Mouse (Mus musculus): ENCODE results near the gene Rnaseh2c. TPM values are rescaled to one million over a fixed set of nuclear protein-coding genes. Genes with fewer than 3 reads are reported as not detected.

Gene Rnaseh2c
- polyA plus RNA-seq, 2 experiments, result 103 to 107 TPM

DNA sequence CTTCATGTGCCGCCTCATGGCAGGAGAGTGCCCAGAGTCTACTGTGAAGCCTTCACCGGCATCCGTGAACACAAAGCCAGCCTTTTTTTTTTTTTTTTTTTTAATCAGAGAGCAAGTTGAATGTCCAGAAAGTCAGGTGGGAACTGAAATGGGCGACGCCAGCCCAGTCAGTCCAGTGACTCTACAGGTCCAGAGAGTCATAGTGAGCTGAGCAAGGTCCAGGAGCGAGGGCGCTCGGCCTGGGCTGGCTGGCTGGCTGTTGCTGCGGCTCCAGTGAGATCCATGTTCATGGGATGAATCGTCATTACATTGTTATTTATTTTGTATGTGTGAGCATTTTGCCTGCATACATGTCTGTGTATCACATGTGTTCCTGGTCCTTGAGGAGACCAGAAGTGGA, 38.9 kb upstream of the Rnaseh2c start:
- TF ChIP-seq POLR2A (IDR thresholded peaks at IDR 0.05; ENCODE audit: borderline replicate concordance, extremely low read depth, insufficient read depth, insufficient read length), result no peak
- no peak for ATAC-seq (ENCODE audit: low FRiP score, low read depth)
- 87% methylated on average over 10 of the region's 10 CpGs for WGBS

GRCm38 (mm10) chr19:5566316-5566715, 35.4 kb upstream of the Rnaseh2c start:
- 54% methylated on average over 5 of the region's 5 CpGs for WGBS
- 0 out of 2 replicates have a peak overlapping the region, but pooled peaks have one; percentile 1 for H3K4me2 ChIP-seq (replicated peaks; ENCODE audit: low read depth, low read length, severe bottlenecking)
- ATAC-seq (ENCODE audit: low FRiP score, low read depth) (no peak), DNase-seq (ENCODE audit: low spot score) (no peak)
- H3K27ac ChIP-seq (replicated peaks; ENCODE audit: low read depth, low read length), result no peak overlapping the region
- peaks cover 10% of the 10 kb centered on the region; the same call in 1 of the 2 replicates for H3K36me3 ChIP-seq (ENCODE audit: control insufficient read depth, insufficient read depth, low read length)
- TF ChIP-seq POLR2A (IDR thresholded peaks at IDR 0.05; ENCODE audit: borderline replicate concordance, extremely low read depth, insufficient read depth, insufficient read length), result no peak
- H3K4me3 ChIP-seq (replicated peaks; ENCODE audit: low read length), result no peak overlapping the region
- H3K9ac ChIP-seq (ENCODE audit: low read depth, low read length, severe bottlenecking), result no peak overlapping the region
- peaks cover 12% of the 10 kb centered on the region for H3K4me1 ChIP-seq (ENCODE audit: control insufficient read depth, insufficient read depth, low read length)
- H3K27me3 ChIP-seq (ENCODE audit: control insufficient read depth, insufficient read depth, low read length), result peaks cover 17% of the 10 kb centered on the region
- H3K9me3 ChIP-seq (ENCODE audit: control insufficient read depth, low read length), result no peaks in the 10 kb centered on the region

More for the DNA sequence above, 38.9 kb upstream of the Rnaseh2c start:
- peaks cover 52% of the 10 kb centered on the region for H3K27me3 ChIP-seq (ENCODE audit: control insufficient read depth, insufficient read depth, low read length)
- H3K27ac ChIP-seq (replicated peaks; ENCODE audit: low read depth, low read length), result no peak overlapping the region
- no peak for DNase-seq (ENCODE audit: low spot score)
- peaks cover 16% of the 10 kb centered on the region for H3K4me1 ChIP-seq (ENCODE audit: control insufficient read depth, insufficient read depth, low read length)
- no peaks in the 10 kb centered on the region for H3K36me3 ChIP-seq (ENCODE audit: control insufficient read depth, insufficient read depth, low read length)
- H3K4me2 ChIP-seq (replicated peaks; ENCODE audit: low read depth, low read length, severe bottlenecking), result no peak overlapping the region
- no peak overlapping the region for H3K4me3 ChIP-seq (replicated peaks; ENCODE audit: low read length)
- H3K9me3 ChIP-seq (ENCODE audit: control insufficient read depth, low read length), result no peaks in the 10 kb centered on the region
- no peak overlapping the region for H3K9ac ChIP-seq (ENCODE audit: low read depth, low read length, severe bottlenecking)

GRCm38 (mm10) chr19:5567180-5567533, 34.5 kb upstream of the Rnaseh2c start:
- H3K27ac ChIP-seq (replicated peaks; ENCODE audit: low read depth, low read length), result 0 out of 2 replicates have a peak overlapping the region, but pooled peaks have one; percentile 65
- WGBS, result 2% methylated on average over 26 of the region's 26 CpGs
- peaks cover 12% of the 10 kb centered on the region for H3K4me1 ChIP-seq (ENCODE audit: control insufficient read depth, insufficient read depth, low read length)
- DNase-seq (ENCODE audit: low spot score) (no peak), ATAC-seq (ENCODE audit: low FRiP score, low read depth) (peak; percentile 12)
- H3K4me2 ChIP-seq (replicated peaks; ENCODE audit: low read depth, low read length, severe bottlenecking), result peak overlapping the region; percentile 96
- H3K9me3 ChIP-seq (ENCODE audit: control insufficient read depth, low read length), result no peaks in the 10 kb centered on the region
- peak overlapping the region; percentile 75 for H3K4me3 ChIP-seq (replicated peaks; ENCODE audit: low read length)
- peaks cover 10% of the 10 kb centered on the region; the same call in 1 of the 2 replicates for H3K36me3 ChIP-seq (ENCODE audit: control insufficient read depth, insufficient read depth, low read length)
- peak overlapping the region; percentile 66 for H3K9ac ChIP-seq (ENCODE audit: low read depth, low read length, severe bottlenecking)
- H3K27me3 ChIP-seq (ENCODE audit: control insufficient read depth, insufficient read depth, low read length), result peaks cover 8% of the 10 kb centered on the region
- TF ChIP-seq POLR2A (IDR thresholded peaks at IDR 0.05; ENCODE audit: borderline replicate concordance, extremely low read depth, insufficient read depth, insufficient read length), result no peak

DNA sequence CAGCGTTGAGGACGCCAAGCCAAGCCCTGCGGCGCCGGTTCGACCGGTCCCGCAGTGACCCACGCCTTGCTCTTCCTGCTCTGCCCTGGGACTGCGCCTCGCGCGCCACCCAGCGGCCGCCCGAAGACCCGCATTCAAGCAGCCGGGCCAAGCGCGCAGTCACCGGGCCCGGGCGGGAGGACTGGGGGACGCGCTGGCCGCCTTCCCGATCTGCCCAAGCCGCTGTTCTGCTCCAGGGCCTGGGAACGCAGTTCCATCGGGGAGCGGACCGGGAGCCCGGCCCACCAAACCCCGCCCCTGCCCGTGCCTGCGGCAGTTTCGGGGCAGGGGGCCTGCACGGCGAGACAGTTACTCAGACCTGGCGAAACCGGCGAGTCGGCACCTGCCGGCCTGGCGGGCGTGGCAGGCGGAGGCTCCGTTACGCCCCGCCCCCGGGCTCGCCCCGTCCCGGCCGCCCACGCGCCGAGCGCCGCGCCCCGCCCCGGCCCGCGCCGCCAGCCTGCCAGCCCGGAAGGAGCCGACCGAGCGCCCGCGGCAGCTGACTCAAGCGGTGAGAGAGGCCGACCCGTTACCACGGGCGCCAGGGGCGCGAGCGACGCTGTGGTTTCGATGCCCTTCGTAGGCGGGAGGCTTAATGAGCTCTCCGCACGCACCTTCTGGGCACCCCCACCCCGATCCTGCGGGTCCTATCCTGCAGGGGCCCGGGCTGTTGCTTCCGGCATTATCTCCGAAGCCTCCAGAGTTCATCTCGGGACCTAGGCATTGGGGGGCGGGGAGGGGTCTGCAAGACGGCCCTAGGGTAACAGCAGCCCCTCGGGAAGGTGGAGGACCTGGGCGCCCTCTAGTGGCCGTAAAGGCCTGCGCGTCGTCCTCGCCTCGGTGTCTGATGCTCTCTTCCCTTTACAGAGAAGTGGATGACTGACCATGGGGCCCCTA, 33.9 kb upstream of the Rnaseh2c start, which contains the start of gene Ap5b1:
Ap5b1 (plus strand) TSS at position 492 of the 936 bp plus-strand sequence.
- H3K4me3 ChIP-seq (replicated peaks; ENCODE audit: low read length), result peak within 1 kb of the TSS; percentile 75
- peak within 1 kb of the TSS; percentile 66 for H3K9ac ChIP-seq (ENCODE audit: low read depth, low read length, severe bottlenecking)
- ATAC-seq (ENCODE audit: low FRiP score, low read depth), result peak; percentile 93
- peaks cover 10% of the 10 kb centered on the region; the same call in 1 of the 2 replicates for H3K36me3 ChIP-seq (ENCODE audit: control insufficient read depth, insufficient read depth, low read length)
- H3K9me3 ChIP-seq (ENCODE audit: control insufficient read depth, low read length), result no peaks in the 10 kb centered on the region
- peak within 1 kb of the TSS; percentile 96 for H3K4me2 ChIP-seq (replicated peaks; ENCODE audit: low read depth, low read length, severe bottlenecking)
- peaks cover 4% of the 10 kb centered on the region; the same call in 1 of the 2 replicates for H3K27me3 ChIP-seq (ENCODE audit: control insufficient read depth, insufficient read depth, low read length)
- WGBS, result under 1% methylated on average over 64 of the region's 102 CpGs
- TF ChIP-seq POLR2A (IDR thresholded peaks at IDR 0.05; ENCODE audit: borderline replicate concordance, extremely low read depth, insufficient read depth, insufficient read length), result 0 out of 2 replicates have a peak, but pooled peaks have one; percentile 33
- peak; percentile 80 for DNase-seq (ENCODE audit: low spot score)
- peaks cover 12% of the 10 kb centered on the region for H3K4me1 ChIP-seq (ENCODE audit: control insufficient read depth, insufficient read depth, low read length)
- peak within 1 kb of the TSS; percentile 65; the same call in 1 of the 2 replicates for H3K27ac ChIP-seq (replicated peaks; ENCODE audit: low read depth, low read length)

DNA sequence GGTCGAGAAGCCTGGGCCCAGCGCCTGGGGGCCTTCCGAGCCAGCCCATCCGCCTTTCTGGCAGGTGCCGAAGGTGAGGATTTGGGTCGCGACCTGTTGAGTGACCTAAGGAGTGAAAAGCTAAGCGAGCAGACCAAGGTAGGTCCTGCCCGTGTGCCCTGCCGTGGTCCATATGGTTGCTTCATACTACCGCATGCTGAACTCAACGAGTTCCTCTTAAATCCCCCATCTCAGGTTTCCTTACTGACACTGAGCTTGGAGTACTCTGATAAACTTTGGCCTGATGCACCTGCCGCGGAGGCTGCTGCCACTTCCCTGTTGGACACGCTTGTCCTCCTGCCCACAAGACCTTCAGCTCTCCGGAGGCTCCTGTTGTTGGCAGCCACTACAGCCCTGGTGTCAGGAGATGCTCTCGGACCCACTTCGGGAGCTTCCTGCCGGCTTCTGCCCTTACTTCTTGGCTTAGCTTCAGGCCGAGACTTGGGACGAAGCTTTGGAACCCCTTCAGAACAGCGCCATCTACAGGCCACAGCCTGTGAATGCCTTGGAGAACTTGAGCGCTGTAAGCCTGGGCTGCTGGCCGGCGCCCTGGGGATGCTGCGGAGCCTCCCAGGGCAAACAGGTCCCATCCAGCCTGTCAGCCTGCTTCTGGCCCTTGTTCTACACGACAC, 33.1 kb upstream of the Rnaseh2c start:
- ATAC-seq (ENCODE audit: low FRiP score, low read depth), result no peak

More for the DNA sequence above, 33.1 kb upstream of the Rnaseh2c start:
- Histone ChIP-seq H3K36me3 (ENCODE audit: control insufficient read depth, insufficient read depth, low read length) (peaks cover 10% of the 10 kb centered on the region; the same call in 1 of the 2 replicates), H3K9ac (ENCODE audit: low read depth, low read length, severe bottlenecking) (peak overlapping the region; percentile 66), H3K4me1 (ENCODE audit: control insufficient read depth, insufficient read depth, low read length) (peaks cover 12% of the 10 kb centered on the region), H3K27ac (replicated peaks; ENCODE audit: low read depth, low read length) (no peak overlapping the region), H3K4me2 (replicated peaks; ENCODE audit: low read depth, low read length, severe bottlenecking) (peak overlapping the region; percentile 96), H3K27me3 (ENCODE audit: control insufficient read depth, insufficient read depth, low read length) (no peaks in the 10 kb centered on the region), H3K4me3 (replicated peaks; ENCODE audit: low read length) (peak overlapping the region; percentile 75), H3K9me3 (ENCODE audit: control insufficient read depth, low read length) (no peaks in the 10 kb centered on the region)
- 8% methylated on average over 26 of the region's 27 CpGs for whole genome bisulfite sequencing
- TF ChIP-seq POLR2A (IDR thresholded peaks at IDR 0.05; ENCODE audit: borderline replicate concordance, extremely low read depth, insufficient read depth, insufficient read length), result no peak
- peak; percentile 83 for DNase-seq (ENCODE audit: low spot score)
